Mouse (Mus musculus) C2C12 (cell line): ENCODE data around the gene C2cd3. TPM values are rescaled to one million over a fixed set of nuclear protein-coding genes. Genes with fewer than 3 reads are reported as not detected.

Source experiments
- H3K27me3 ChIP-seq: one replicate; pipeline ENCODE4 v1.6.1; 2011; ENCODE audit not compliant: control insufficient read depth, insufficient read depth, insufficient read length
- H3K36me3 ChIP-seq: one replicate; pipeline ENCODE4 v1.6.1; 2011; ENCODE audit not compliant: control insufficient read depth, insufficient read depth
- H3K4me3 ChIP-seq: one replicate; pipeline ENCODE4 v1.5.1; 2011; ENCODE audit warnings: mild to moderate bottlenecking, control low read depth; ENCODE audit not compliant: poor library complexity, insufficient read depth, severe bottlenecking
- H3K79me2 ChIP-seq: one replicate; pipeline ENCODE4 v1.6.1; 2011; ENCODE audit not compliant: control insufficient read depth, insufficient read depth
- H3K79me3 ChIP-seq: one replicate; pipeline ENCODE4 v1.6.1; 2011; ENCODE audit warnings: low read depth, control low read depth
- H3ac ChIP-seq: one replicate; pipeline ENCODE3; 2011; ENCODE audit warnings: low read depth; ENCODE audit not compliant: control insufficient read depth, insufficient read length
- CEBPB ChIP-seq: IDR thresholded peaks from one replicate; pipeline ENCODE4 v1.6.1; 2011; ENCODE audit warnings: low read depth, mild to moderate bottlenecking, control low read depth, moderate library complexity
- CTCF ChIP-seq: IDR thresholded peaks from one replicate; pipeline ENCODE4 v1.5.1; 2011; ENCODE audit not compliant: control insufficient read depth, insufficient read depth, insufficient read length
- FOSL1 ChIP-seq: IDR thresholded peaks from one replicate; pipeline ENCODE4 v1.8.0; 2011; ENCODE audit warnings: mild to moderate bottlenecking, low read length; ENCODE audit not compliant: poor library complexity, insufficient read depth, severe bottlenecking
- MAX ChIP-seq: IDR thresholded peaks from one replicate; pipeline ENCODE4 v1.6.1; 2011; ENCODE audit warnings: mild to moderate bottlenecking, control low read depth
- MYOD1 ChIP-seq: IDR thresholded peaks from one replicate; pipeline ENCODE4 v1.6.1; 2011; ENCODE audit warnings: low read depth; ENCODE audit not compliant: control insufficient read depth, insufficient read length
- MYOG ChIP-seq: IDR thresholded peaks from one replicate; pipeline ENCODE4 v1.6.1; 2011; ENCODE audit not compliant: control insufficient read depth, insufficient read length; ENCODE audit errors: extremely low read depth
- USF1 ChIP-seq: IDR thresholded peaks from one replicate; pipeline ENCODE4 v1.6.1; 2011; ENCODE audit warnings: low read depth, mild to moderate bottlenecking, control low read depth, moderate library complexity
- polyA plus RNA-seq: library from polyadenylated mRNA; unstranded; fragments of >200 nt; fragmentation: generic; extraction: Trizol; gene quantifications from one replicate; pipeline ENCODE4 v1.2.1, GENCODE M21; 2012; ENCODE audit warnings: missing spikeins

C2cd3 gene
- polyA plus RNA-seq, 1 experiment, result 7.8 TPM

- no peaks in the 10 kb centered on the region for H3K36me3 ChIP-seq
- H3K79me2 ChIP-seq, result no peaks in the 10 kb centered on the region
- TF ChIP-seq FOSL1 (no peak), MYOD1 (no peak), MYOG (no peak), MAX (no peak), CEBPB (no peak), USF1 (no peak), CTCF (no peak)
- H3K4me3 ChIP-seq, result no peak overlapping the region
- peaks cover 6% of the 10 kb centered on the region for H3K27me3 ChIP-seq
- H3K79me3 ChIP-seq, result no peaks in the 10 kb centered on the region
- no peak overlapping the region for H3ac ChIP-seq
Measured at GRCm38 (mm10) chr7:100500276-100500977, 128.4 kb downstream of the C2cd3 start.

- Histone ChIP-seq H3K79me3 (no peaks in the 10 kb centered on the region), H3K27me3 (peaks cover 6% of the 10 kb centered on the region), H3ac (no peak overlapping the region), H3K36me3 (no peaks in the 10 kb centered on the region), H3K79me2 (no peaks in the 10 kb centered on the region), H3K4me3 (no peak overlapping the region)
- TF ChIP-seq MYOD1 (no peak), CTCF (no peak), FOSL1 (no peak), MAX (no peak), CEBPB (no peak), USF1 (no peak), MYOG (no peak)
Measured at GRCm38 (mm10) chr7:100501027-100501843, 129.2 kb downstream of the C2cd3 start.

DNA sequence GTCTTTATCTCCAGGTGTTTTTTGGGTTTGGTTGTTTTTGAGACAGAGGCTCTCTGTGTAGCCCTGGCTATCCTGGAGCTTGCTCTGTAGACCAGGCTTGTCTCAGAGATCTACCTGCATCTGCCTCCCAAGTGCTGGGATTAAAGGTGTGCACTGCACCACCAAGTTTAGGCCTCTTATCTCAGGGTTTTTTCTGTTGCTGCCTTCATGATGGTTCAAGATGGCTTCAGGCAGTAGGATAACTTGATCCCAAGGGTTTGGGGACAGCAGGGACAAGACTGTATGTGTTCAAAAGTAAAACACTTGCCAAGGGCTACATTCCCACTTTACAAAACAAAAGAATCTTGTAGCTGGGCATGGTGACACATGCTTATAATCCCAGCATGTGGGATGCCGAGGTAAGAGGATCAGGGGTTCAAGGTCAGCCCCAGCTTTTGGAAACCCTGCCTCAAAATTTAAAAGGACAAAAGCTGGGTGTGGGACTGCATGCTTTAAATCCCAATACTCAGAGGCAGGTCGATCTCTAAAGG is 129.9 kb downstream of the C2cd3 start:
- Histone ChIP-seq H3K4me3 (no peak overlapping the region), H3K79me3 (no peaks in the 10 kb centered on the region), H3K79me2 (no peaks in the 10 kb centered on the region), H3K36me3 (no peaks in the 10 kb centered on the region), H3ac (no peak overlapping the region), H3K27me3 (peaks cover 6% of the 10 kb centered on the region)
- no peak for TF ChIP-seq USF1
- no peak for TF ChIP-seq FOSL1
- TF ChIP-seq CTCF, result no peak
- TF ChIP-seq MYOD1, result no peak
- TF ChIP-seq MAX, result no peak
- no peak for TF ChIP-seq CEBPB
- no peak for TF ChIP-seq MYOG

DNA sequence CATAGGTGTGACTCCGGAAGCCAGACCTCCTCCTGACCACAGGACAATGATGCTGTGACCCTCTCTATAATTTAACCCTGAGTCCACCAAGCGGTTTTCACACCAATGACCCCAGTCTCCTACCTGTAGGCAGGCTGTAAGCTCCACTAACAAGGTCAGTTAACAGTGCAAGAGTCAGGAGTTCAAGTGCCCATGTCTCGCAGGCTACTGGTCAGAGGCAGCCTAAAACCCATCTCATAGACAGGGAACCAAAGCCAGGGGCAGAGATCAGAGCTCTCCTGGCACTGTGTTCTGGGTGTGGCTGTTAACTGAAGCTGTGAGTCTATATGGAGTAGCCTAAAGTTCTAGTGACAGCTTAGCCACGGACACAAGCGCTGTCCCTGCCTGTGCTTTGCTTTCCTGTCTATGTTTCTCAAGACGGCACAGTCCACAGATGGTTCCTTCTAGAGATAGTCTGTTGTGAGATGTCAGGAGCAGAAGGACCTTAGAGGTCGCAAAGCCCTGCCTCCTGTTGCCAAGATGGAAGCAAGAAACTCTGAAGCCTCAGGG is 130.4 kb downstream of the C2cd3 start:
- Histone ChIP-seq H3K79me2 (no peaks in the 10 kb centered on the region), H3K36me3 (no peaks in the 10 kb centered on the region), H3K79me3 (no peaks in the 10 kb centered on the region), H3K27me3 (peaks cover 6% of the 10 kb centered on the region), H3K4me3 (no peak overlapping the region), H3ac (no peak overlapping the region)
- TF ChIP-seq CEBPB (no peak), MYOD1 (no peak), USF1 (no peak)

- Histone ChIP-seq H3K79me3 (no peaks in the 10 kb centered on the region), H3K4me3 (no peak overlapping the region), H3K27me3 (peaks cover 6% of the 10 kb centered on the region), H3K36me3 (no peaks in the 10 kb centered on the region), H3K79me2 (no peaks in the 10 kb centered on the region), H3ac (no peak overlapping the region)
- TF ChIP-seq MYOD1 (no peak), CTCF (no peak), USF1 (no peak), CEBPB (no peak), MYOG (no peak), FOSL1 (no peak), MAX (no peak)
Measured at GRCm38 (mm10) chr7:100503076-100503475, 131.0 kb downstream of the C2cd3 start.
